Mouse (Mus musculus): ENCODE data around the gene Atp11a.
A peak's percentile ranks its signal among the peaks of the same experiment; 100 is the strongest.

Atp11a gene

DNA sequence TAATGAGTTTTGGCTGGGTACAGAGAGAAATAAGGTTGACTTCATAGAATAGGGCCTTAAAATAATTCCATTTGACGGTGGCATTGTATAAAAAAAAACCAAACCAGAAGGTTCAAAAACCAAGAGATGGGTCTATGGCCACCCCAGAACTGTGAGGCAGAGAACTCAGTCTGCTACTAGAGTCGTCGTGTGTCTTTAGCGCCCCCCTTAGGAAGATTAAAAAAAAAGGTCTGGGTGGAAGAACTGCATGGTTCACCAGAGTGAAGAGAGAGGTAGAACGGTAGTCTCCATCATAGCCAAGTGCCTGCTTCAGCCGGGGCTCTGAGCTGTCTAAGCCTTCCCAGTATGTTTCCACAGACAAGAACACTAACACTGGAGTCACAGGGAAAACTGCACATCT, 54.4 kb downstream of the Atp11a start:
- DNase-seq (ENCODE audit: low read depth, low spot score), result peak; percentile 39

DNA sequence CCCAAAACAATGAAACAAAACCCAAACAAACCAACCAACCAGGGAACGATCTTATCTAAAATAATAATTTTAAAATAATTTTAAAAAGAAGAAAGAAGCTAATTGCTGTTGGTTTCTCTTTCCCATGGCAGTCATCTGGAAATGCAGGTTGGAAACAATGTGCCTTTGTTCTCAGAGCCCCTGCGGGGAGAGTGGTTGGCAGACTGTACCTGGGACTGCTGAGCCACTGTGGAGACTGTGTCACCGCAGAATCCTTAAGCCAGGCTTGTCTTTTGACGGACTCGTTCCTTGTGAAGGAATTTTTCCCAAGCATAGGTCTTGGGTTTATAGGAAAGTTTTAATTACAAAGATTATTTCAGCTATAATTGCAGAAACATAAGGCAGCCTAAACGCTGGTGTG, 59.6 kb downstream of the Atp11a start:
- no peak for DNase-seq (ENCODE audit: low read depth, low spot score)

DNA sequence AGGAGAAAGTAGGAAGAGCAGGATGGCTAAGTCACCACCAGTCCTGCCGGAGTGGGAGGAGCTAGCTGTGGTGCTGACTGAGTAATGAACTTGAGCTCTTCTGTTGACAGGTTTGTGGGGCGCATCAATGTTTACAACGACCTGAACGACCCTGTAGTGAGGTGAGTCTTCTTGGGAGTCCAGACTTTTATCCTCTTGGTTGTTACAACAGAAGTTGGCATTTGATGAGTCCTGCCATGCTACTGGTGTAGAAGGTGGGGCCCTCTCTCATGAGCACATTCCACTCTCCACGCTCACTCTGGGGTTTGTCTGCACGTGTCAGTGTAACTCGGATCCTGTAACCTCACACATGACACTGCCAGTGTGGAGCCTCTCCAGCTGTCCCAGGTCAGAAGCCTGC, 66.1 kb downstream of the Atp11a start:
- DNase-seq (ENCODE audit: low read depth, low spot score), result peak; percentile 67

DNA sequence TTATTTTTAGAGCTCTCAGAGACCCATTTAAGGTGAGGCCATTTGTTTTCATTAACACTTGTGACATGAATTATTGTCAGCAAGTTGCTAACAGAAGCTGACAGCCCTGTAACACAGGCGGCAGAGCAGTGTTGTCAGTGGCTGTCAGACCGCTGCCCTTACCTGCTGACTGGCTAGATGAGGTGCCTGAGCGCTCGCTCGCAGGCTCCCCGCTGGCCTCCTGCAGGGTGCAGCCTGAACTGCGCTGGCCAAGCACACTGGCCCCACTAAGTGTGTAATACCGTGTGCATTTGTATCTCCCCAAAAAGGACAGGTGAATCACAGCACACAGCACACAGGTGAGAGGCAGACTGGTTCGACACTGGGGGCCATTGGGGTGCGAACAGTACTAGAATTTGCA, 67.7 kb downstream of the Atp11a start:
- DNase-seq (ENCODE audit: low read depth, low spot score), result no peak

DNA sequence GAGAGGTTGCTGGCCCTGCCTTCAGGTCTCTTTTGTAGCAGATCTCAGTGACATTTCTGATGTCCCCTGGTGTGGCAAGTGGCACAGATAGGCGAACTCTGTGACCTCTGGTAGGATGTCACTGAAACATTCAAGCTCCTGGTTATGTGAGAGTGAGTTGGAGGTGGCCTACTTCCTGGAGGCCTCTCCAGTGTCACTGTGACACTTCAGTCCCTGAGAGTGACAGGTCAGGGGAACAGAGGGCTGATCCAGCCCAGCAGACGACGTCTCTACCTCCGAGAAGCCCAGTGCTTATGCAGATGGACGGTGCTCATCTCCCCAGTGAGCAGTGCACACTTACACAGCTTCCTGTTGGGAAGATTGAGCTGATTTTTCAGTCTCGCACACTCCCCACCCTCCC, 68.4 kb downstream of the Atp11a start:
- no peak for DNase-seq (ENCODE audit: low read depth, low spot score)

DNA sequence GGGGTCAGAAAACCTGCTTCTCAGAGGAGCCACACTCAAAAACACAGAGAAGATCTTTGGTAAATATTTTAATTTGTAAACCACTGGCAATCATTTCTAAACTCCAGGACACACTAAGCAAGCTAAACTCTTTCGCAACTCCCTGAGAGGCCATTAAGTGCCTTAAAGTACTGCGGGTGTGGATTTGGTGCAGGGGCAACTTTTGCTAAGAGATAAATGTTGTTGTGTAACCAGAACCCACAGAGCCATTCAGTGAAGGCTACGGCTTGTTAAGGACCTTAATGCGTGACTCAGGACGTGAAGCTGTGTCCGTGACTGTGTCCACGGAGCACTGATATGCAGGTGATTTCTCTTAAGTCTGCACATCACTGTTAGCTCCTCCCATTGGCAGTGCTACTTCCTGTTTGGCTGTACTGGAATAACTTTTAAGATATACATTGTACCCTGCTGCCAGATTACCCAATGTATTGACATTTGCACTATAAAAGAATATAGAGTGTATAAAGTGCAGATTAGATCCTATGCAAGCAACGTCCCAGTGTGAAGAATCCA, 68.9 kb downstream of the Atp11a start:
- DNase-seq (ENCODE audit: low read depth, low spot score), result no peak

DNA sequence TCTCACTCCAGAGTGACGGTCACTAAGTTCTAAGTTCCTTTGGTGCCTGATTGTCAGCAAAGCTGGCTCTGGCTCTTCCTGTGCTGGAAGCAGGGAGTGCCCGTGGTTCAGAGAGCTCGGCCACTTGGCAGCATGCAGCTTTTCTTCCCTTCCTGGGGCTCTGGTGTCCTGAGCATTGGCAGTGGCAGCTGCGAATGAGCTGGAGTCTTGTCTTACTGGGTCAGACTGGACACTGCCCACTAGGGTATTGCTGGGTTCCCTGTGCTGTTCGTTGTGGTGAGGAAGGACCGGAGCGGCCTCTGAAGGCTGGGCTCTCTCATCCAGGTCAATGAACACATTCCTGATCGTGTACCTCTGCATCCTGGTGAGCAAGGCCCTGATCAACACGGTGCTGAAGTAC, 70.3 kb downstream of the Atp11a start:
- no peak for DNase-seq (ENCODE audit: low read depth, low spot score)

DNA sequence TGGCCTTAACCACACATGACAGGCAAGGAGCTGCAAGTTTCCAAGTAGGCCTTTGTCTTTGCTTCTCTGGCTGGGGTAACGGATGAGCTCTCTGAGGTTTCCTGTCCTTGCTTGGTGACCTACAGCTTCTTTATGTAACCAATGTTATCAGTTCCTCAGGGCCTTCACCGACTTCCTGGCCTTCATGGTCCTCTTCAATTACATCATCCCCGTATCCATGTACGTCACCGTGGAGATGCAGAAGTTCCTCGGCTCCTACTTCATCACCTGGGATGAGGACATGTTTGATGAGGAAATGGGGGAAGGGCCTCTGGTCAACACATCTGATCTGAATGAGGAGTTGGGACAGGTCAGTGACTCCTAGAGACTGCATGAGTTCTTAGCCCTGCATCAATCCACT, 71.5 kb downstream of the Atp11a start:
- DNase-seq (ENCODE audit: low read depth, low spot score), result no peak

DNA sequence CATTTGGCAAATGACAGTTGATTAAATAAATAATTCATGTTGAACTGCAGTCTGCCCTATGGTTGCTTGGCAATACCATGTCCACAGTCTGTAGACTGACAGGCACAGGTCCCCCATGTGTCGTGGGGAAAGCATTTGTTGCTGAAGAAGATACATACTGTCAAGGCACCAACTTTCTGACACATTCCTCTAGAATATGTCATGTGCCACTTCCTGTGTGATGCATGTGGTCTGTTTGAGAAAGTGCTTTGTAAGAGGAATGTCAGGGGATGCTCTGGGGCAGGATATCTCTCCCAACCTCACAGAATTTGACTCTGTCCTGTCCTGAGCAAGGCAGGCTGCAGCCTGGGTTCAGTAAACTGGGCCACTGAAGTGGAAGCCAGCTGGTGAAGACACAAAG, 72.6 kb downstream of the Atp11a start:
- DNase-seq (ENCODE audit: low read depth, low spot score), result peak; percentile 67

DNA sequence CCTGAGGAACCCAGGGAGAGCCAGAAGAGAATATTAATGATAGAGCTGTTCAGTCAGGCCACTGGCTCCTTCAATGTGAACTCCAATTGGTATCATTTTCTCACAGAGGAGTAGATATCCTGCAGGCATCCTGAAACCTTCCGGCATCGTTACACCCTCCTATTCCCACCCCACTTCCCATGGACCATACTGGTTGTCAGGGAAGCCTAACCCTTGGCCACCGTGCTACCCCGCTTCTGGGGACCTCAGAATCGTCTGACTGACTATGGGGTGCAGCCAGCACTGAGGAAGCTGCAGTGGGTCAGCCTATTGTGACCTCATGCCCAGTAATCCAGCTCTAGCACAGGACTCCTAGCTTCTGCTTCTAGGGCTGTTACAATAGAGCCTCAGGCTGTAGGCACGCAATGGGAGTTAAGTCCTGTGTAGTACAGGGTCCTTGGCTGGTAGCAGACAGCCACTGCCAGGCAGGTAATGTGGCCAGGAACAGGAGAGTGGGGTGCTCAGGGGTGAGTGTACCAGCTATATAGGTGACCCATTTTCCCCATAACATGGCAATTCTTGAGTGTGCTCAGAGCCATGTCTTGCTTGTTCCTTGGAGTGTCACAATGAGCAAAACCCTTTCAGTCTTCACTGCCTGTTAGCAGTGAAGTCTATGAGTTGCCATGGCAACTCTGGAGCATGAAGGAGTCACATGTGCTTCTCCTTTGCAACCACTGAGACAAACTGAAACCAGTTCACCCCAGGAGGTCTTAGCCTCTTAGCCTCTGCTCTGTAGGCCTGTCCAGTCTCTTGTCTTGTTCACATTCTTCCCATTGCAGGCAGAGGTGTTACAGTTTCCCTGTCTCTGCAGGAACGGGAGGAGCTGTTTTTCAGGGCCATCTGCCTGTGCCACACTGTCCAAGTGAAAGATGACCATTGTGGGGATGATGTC, 75.1 kb downstream of the Atp11a start:
- no peak for DNase-seq (ENCODE audit: low read depth, low spot score)

DNA sequence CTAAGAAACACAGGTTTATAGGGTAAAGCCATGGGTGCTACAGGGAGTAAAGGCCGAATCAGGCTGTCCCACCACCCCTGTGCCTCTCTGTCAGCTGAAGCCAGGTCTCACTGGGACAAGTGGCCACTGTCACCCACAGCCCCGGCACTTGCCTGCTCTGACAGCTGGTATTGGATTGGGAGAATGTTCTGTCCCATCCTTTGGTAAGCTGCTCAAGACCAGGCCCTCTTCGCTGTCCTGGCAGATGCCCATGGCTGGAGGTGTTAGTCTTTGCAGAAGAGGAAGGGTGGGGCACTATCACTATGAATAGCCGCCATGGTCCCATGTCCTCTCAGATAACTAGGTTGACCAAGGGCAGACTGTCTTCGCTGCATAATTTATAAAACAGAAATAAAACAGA, 76.8 kb downstream of the Atp11a start:
- DNase-seq (ENCODE audit: low read depth, low spot score), result no peak

DNA sequence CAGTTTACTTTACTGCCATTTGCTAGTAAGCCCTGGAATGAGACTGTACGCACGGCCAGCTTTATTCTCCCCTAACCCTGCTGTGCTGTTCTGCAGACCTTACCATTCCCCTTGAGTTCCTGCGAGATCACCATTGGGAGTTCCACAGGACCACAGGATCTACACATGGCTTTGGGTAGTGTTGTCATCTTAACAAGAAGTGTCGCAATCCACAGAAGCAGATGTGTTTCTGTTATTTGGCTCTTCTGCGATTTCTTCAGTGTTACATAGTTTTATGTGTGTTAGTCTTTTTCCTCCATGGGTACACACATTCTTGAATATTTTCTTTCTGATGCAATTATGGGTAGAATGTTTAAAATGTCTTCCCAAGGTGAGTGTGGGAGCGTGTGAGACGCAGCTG, 84.0 kb downstream of the Atp11a start:
- DNase-seq (ENCODE audit: low read depth, low spot score), result peak; percentile 67

DNA sequence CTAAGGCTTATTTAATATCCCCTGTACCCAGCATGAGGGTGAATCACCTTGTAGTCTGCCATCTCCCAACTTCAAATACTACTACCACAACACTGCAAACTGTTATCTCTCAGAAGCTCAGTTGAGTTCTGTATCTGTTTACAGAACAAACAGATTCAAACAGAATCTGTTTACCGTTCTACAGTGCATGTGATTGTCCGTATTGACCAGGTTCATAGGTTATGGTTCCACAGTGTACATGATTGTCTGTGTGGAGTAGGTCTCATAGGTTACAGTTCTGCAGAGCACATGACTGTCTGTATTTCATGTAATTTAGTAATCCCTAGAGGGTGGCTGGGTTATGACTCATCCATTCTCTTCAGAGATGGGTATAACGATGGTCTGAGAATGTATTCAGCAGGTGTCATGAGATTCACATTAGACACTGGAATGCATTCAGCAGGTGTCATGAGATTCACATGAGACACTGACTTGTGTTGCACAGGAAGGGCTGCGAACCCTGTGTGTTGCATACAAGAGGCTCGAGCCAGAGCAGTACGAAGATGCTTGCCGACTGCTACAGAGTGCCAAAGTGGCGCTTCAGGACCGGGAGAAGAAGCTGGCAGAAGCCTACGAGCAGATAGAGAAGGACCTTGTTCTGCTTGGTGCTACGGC, 85.7 kb downstream of the Atp11a start:
- DNase-seq (ENCODE audit: low read depth, low spot score), result peak; percentile 31

DNA sequence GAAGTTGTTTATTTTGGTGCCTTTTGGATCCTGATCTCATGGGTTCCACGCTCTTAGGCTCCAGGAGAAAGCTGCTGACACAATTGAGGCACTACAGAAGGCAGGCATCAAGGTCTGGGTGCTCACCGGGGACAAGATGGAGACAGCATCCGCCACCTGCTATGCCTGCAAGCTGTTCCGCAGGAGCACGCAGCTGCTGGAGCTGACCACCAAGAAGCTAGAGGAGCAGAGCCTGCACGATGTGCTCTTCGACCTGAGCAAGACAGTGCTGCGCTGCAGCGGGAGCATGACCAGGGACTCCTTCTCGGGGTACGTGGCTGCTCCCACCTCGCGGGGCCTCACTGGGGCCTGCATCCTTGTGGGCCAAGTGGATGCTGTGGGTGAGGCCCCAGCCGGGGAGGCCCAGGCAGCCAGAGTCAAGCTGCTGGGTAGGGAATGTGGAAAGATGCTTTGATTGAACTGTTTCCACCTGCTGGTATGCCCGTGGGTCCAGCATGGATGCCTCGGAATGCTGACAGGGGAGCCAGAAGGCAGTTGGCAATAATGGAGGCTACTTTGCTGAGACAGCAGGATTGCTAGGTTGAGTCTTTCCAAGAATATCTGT, 87.6 kb downstream of the Atp11a start:
- no peak for DNase-seq (ENCODE audit: low read depth, low spot score)

DNA sequence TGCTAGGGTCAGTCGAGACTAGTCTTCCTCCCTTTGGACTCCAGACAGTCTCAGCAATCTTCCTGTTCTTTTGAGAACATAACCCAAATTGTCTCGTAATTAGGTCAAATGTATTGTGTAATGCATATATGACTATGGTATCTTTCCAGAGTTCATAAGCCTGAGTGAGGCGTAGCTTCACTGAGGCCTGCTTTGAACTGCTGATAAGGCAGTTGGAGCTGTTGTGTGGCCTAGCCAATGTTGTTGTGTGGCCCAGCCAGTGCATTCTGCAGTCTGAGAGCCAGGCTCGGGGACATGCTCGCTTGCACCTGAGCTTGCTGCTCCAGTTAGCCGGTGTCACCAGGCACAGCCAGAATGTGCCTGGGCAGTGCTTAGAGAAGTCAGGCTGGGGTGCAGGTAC, 89.6 kb downstream of the Atp11a start:
- DNase-seq (ENCODE audit: low read depth, low spot score), result no peak

DNA sequence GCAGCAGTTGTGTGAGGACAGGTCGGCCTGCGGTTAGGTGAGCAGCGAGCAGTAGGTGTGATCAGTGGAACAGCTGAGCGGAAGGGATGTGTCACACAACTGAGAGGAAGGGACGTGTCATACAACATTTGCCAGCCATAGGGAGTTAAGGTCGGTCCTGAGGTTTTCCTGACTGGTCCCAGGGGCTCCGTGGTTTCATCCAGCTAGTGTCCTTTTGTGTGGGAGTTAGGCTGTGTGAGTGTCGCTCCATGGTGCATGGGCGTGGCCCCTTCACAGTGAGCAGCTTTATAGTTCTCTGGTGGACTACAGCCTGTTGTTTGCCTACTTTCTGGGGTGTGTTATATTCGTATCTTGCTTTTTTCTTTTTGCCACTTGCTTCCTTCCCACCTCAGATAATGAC, 94.4 kb downstream of the Atp11a start:
- DNase-seq (ENCODE audit: low read depth, low spot score), result peak; percentile 53

DNA sequence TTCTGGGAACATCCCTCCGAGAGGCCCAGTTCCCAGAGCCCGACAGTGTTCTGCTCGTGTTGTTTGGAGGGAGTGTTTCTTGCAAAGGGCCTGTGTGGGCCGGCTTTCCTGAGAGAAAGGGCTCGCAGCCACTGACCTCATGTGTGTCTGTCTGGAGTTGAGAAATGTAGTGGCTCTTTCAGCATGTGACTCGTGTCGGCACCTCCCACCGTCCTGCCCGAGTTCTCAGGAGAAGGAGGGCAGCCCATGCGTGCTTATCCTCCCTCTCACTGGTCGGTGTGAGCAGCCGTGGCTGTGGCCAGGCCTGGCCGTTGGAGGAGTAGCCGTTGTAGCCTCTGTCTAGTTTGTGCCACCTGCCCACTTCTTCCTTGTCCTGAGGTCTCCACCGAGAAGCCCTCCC, 99.2 kb downstream of the Atp11a start:
- no peak for DNase-seq (ENCODE audit: low read depth, low spot score)

DNA sequence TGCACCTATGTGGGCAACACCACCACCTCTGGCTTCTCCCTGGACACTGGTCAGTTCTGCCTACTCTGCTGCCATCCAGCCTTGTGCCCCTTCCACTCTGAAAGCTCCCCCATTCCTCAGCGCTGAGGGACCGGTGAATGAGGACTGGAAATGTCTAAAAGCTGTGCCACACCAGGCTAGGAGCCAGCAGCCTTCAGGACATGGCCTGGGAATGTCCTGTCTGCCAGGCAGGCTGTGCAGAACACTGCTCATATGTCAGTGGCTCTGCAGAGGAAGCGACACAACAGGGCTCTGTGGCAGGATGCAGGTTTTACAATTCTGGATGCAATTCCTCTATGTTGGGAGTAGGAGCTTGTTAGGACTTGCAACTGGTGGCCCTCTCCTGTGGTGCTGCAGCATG, 106.2 kb downstream of the Atp11a start:
- no peak for DNase-seq (ENCODE audit: low read depth, low spot score)

DNA sequence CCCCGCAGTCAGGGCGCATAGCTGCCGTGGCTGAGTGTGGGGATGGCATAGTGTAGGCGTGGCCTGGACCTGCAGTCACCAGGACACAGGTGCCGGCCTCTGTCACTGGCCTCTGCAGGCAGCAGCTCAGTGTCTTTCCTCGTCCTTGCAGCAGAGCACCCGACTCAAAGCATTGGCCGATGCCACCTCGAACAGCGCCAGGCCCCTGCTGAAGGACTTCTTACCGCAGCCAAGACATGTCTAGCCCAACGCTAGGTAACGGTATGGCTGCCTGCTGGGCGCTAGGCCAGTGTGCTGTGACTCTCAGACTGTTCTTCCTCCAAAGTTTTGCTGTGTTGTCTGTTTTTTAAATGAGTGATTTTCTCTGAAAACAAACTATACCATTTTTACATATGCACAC, 106.8 kb downstream of the Atp11a start:
- no peak for DNase-seq (ENCODE audit: low read depth, low spot score)

DNA sequence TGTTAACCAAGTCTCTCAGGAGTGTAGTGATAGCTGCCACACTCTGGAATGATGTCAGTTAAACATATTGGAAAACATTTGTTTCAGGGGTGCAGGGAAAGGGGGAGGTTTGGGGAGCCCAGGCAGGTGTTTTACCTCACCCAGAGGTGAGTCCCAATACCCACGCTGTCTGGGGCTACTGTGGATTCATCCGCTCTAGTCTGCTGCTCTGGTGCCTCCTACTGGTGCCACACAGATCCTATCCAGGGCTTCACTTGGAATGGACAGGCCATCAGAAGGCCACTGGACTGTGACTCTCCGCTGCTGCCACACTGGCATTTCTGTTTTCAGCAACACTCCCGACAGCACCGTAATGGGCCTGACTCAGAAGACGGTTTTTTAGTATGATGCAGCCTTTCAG, 109.0 kb downstream of the Atp11a start:
- peak; percentile 16 for DNase-seq (ENCODE audit: low read depth, low spot score)

DNA sequence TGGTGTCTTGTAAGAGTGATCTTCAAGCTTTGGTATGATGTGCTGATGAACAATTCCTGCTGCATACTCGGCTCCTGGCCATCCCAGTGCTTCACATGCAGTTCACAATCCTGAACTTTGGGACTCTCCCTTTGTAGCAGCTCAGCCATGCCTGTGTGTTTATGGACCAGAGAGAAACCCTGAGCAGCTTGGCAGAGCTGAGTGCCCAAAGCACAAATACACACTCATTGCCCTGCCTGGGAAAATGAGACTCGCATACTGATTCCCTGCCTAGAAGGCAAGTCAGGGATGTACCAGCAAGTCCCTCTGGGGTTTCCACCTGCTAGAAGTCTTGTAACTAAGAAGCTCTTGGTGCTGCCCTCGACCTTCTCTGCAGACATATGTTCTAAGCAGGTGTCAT, 112.8 kb downstream of the Atp11a start:
- no peak for DNase-seq (ENCODE audit: low read depth, low spot score)

DNA sequence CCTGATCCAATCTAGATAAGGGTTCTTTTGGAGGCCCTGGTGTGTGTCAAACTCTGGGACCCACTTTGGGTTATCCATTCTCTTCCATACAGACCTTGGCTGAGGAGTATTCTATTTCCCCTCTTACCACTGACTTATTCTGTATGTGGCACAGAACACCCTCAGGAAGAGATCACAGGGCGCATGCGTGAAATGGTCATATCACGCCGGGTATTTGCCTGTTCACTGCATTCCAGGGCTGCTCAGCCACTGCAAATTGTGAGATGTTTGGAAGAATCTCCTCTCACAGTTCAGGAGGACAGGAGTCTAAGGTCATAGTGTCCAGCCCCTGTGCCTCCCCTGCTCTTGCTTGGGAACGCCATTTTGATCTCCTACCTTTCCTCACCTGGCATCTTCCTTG, 113.8 kb downstream of the Atp11a start:
- no peak for DNase-seq (ENCODE audit: low read depth, low spot score)

DNA sequence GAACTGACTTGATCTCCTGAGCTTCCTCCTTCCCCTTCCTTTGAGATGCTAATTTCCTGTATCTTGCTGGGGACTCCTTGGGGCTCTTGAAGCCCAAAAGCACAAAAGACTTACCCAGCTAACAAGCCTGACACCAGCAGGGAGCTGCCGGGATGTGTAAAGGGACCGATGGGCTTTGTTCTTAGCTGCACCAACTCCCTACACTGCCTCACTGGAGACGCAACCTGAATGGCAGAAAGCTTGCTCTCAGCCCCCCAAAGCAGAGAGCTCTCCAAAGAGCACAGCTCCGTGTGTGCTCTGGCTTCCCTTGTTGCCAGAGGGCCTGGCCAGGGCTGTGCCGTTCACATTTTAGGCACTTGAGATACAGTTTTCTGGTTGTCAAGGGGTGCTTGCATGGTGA, 114.6 kb downstream of the Atp11a start:
- no peak for DNase-seq (ENCODE audit: low read depth, low spot score)

Data from 3T3-L1 (cell line).